Mouse (Mus musculus) central nervous system, embryonic 11.5 days (tissue): ENCODE results near the gene Sema6c. TPM values are rescaled to one million over a fixed set of nuclear protein-coding genes. Genes with fewer than 3 reads are reported as not detected.

ENCODE experiments used
- polyA plus RNA-seq: library from polyadenylated mRNA; depleted of rRNA; stranded (reverse); fragments of >200 nt; gene quantifications from 2 replicates; pipeline ENCODE4 v1.2.3, GENCODE M21; 2012; rRNA removed

Gene Sema6c
- 64.4 and 77.1 TPM in 2 replicates for polyA plus RNA-seq

DNA sequence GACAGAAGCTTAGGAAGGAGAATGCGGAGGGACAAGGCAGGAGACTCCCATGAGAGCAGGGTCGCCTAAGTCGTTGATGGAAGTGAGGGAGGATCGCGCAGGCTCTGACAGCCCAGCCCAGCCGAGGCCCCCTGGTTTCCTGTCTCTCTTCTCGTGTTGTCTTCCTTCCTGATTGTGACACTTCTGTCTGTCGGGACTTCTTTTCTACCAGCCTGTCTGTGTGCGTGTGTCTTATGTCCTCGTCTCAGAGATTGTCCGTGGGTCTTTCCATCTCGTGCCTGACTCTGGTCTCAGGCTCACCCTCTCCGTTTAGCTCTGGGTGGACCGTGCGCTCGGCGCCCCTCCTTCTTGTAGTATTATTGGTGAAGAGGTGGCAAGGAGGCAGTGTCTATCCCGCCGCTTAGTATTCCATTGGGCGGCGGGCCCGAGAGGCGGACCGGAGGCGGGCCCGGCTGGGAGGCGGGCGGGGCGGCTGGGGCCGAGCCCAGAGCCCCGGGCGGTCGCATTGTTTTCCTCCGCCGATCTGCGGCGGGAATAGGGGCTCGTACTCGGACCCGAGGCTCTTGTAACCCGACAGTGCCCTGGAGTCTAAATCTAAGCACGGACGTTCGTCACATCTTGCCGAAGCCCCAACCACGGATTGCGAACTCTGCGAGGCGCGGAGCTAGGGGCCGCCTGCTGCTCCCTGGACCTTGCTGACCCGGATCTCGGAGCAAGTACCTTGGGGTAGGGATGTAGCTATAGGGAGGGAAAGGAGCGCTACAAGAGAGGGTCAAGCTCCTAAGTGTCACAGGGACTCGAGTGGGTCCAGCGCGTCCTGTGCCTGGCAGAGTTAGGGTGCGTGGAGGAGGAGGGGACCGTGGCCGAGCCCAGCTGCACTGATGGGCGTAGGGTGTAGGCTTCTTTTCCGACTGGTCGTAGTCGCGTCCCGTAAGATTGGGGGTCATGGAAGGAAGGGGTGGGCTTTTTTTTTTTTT is at the start of gene Sema6c:
TSS of gene Sema6c (plus strand) at position 471 of the 977 bp plus-strand sequence.

DNA sequence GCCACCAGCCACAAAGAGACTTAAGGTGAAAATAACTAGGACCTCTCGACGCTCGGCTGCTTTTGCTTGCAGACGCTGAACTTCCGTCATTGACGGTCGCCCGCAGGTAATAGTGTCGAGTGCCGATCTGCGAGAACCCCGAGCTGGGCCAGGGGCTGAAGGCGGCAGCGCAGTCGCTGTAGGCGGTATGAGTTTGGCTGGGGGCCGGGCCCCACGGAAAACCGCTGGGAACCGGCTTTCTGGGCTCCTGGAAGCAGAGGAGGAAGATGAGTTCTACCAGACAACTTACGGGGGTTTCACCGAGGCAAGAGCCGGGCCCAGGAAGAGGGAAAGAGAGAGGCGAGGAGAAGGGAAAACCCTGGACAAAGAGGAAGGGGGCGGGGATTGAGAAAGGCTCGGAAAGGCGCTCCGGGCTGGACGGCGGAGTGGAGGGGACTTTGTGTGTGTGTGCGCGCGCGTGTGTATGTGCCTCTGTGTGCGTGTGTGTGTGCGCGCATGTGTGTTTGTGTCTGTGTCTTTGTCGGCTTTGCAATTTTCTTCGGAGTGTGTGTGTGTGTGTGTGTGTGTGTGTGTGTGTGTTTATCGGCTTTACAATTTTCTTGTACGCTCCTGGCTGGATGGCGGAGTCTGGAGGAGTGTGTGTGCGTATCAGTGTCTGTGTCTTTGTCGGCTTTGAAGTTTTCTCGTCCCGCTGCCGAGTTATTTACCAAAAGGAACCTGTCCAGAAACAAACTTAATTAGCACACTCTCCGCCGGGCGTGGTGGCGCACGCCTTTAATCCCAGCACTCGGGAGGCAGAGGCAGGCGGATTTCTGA is 49.1 kb upstream of the Sema6c start, which contains the start of gene Vps72:
TSS of gene Vps72 (plus strand) at position 112 of the 816 bp plus-strand sequence.

GRCm38 (mm10) chr3:95124246-95124645 is 36.0 kb upstream of the Sema6c start, which contains the start of gene Tmod4:
Gene Tmod4, plus strand, starts transcription at chr3:95124476.

GRCm38 (mm10) chr3:95133680-95134101 is 26.6 kb upstream of the Sema6c start, which contains the start of the genes Scnm1 and Lysmd1:
Gene Scnm1, minus strand, starts transcription at chr3:95134011.
Gene Lysmd1, plus strand, starts transcription at chr3:95134088.

GRCm38 (mm10) chr3:95141952-95142616 is 18.2 kb upstream of the Sema6c start, which contains the start of gene Tnfaip8l2:
Gene Tnfaip8l2, minus strand, starts transcription at chr3:95142360.

DNA sequence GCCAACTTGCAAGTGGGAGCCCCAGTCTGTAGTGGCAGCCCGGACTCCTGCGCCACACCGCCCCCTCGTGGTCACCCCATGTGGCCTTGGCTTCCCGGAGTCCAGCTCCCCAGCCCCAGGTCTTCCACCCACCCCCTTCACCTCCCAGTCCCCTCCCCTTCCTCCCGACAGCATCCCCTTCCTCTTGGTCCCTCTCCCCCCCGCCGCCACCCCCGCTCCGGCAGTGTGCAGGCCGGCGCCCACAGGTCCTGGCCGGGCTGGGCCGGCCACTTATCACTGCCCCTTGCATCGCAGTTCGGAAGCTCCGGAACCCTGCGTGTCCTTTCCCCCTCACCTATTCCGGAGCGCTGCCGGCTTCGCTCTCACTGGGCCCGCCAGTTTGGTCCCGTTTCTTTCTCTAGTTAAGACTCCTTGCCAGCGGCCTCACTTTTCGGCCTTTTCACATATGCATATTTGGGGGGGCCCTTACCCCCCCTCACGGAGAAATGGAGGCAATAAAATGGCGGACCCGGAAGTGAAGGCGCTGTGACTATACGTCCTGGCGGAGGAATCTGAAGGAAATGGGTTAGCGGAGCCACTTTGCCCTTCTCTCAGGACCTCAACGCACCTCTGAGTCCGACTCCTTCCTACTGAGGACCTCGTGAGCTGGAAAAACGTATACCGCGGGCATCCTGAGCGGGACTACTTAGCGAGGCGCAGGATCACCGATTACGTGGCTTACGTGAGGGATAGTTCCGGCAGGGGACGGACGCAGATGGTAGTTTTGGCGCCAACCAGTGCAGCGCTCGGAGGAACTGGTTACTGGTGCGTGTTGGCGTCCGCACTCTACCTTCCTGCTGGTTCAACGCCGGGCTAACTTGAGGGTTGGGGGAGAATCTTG is 57.2 kb downstream of the Sema6c start, which contains the start of gene Gabpb2:
TSS of gene Gabpb2 (minus strand) at position 662 of the 880 bp plus-strand sequence.

Other genes starting within 250 kb of the Sema6c start
- 8.0 and 12.3 TPM in 2 replicates for gene Selenbp1, start 227.4 kb upstream of the Sema6c start, polyA plus RNA-seq
- gene Rfx5, start 206.4 kb upstream of the Sema6c start, polyA plus RNA-seq, result 14.8 and 22.8 TPM in 2 replicates
- gene Pi4kb, start 185.7 kb upstream of the Sema6c start, polyA plus RNA-seq, result 23.2 and 47.1 TPM in 2 replicates
- 29.7 and 31.1 TPM in 2 replicates for gene Zfp687, start 145.0 kb upstream of the Sema6c start, polyA plus RNA-seq
- 271 and 275 TPM in 2 replicates for gene Psmd4, start 117.8 kb upstream of the Sema6c start, polyA plus RNA-seq
- gene Pip5k1a, start 53.5 kb upstream of the Sema6c start, polyA plus RNA-seq, result 33.8 and 81.9 TPM in 2 replicates
- gene Vps72, start 49.4 kb upstream of the Sema6c start, polyA plus RNA-seq, result 193 and 212 TPM in 2 replicates
- 1.0 and 2.2 TPM in 2 replicates for gene Tmod4, start 36.0 kb upstream of the Sema6c start, polyA plus RNA-seq
- gene Scnm1, start 26.4 kb upstream of the Sema6c start, polyA plus RNA-seq, result 115 and 209 TPM in 2 replicates
- 11.6 and 14.4 TPM in 2 replicates for gene Lysmd1, start 26.4 kb upstream of the Sema6c start, polyA plus RNA-seq
- gene Tnfaip8l2, start 18.1 kb upstream of the Sema6c start, polyA plus RNA-seq, result 1.4 and 1.6 TPM in 2 replicates
- 28.3 and 30.4 TPM in 2 replicates for gene Gabpb2, start 57.5 kb downstream of the Sema6c start, polyA plus RNA-seq
- 62.7 and 103 TPM in 2 replicates for gene Cdc42se1, start 68.3 kb downstream of the Sema6c start, polyA plus RNA-seq
- gene Mllt11, start 71.7 kb downstream of the Sema6c start, polyA plus RNA-seq, result 134 and 151 TPM in 2 replicates
- gene Gm128, start 81.1 kb downstream of the Sema6c start, polyA plus RNA-seq, result 0.22 and 0.53 TPM in 2 replicates
- gene Bnipl, start 90.7 kb downstream of the Sema6c start, polyA plus RNA-seq, result 0.80 and 1.3 TPM in 2 replicates
- gene Mindy1, start 120.9 kb downstream of the Sema6c start, polyA plus RNA-seq, result 30.3 and 35.1 TPM in 2 replicates
- gene Prune1, start 121.6 kb downstream of the Sema6c start, polyA plus RNA-seq, result 24.0 and 29.2 TPM in 2 replicates
- gene Anxa9, start 146.7 kb downstream of the Sema6c start, polyA plus RNA-seq, result 2.6 and 2.8 TPM in 2 replicates
- gene Cers2, start 154.3 kb downstream of the Sema6c start, polyA plus RNA-seq, result 69.3 and 111 TPM in 2 replicates
- gene Setdb1, start 196.7 kb downstream of the Sema6c start, polyA plus RNA-seq, result 62.2 and 65.8 TPM in 2 replicates
- not detected in 2 replicates for gene 4930558C23Rik, start 242.4 kb downstream of the Sema6c start, polyA plus RNA-seq